Mouse (Mus musculus): Measurements from ENCODE around the gene Cadm1.

Cadm1 gene

DNA sequence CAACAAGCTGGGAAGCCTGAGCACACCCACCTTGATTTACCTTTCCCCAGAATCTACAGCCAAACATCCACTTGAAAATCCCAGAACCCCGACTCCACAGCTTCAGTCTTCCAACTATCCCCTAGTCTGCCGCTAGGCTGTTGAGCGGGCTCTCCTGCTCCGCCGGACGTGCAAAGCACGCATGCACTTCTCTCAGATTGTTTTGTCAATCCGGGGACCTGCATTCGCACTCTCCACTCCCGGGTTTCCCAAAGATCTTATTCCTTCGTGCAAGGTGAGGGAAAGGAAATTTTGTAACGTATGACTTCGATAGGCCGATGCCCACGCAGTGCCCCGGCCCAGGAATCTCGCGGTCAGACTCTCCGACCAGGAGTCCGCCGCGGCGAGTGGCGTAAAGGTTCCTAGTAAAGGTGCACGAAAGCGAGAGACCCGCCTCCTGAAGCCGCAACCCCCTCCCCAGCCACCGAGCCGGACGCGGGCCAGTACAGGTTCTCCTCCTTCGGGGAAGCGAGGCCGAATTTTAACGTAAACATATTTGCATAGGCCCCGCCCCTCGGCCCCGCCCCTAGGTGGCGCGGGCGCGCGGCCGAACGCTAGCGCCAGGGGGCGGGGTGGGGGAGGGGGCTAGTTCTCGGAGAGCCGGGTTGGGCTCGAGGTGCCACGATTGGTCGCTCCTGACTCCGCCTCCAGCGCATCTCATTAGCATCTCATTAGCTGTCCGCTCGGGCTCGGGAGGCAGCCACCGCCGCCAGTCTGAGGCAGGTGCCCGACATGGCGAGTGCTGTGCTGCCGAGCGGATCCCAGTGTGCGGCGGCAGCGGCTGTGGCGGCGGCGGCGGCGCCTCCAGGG, at the start of gene Cadm1:
TSS of gene Cadm1 (plus strand) at position 572 of the 849 bp plus-strand sequence.
- peak; percentile 97 for DNase-seq

- no peak for DNase-seq
Observed at GRCm38 (mm10) chr9:47484506-47484905, 45.5 kb upstream of the Cadm1 start.

DNA sequence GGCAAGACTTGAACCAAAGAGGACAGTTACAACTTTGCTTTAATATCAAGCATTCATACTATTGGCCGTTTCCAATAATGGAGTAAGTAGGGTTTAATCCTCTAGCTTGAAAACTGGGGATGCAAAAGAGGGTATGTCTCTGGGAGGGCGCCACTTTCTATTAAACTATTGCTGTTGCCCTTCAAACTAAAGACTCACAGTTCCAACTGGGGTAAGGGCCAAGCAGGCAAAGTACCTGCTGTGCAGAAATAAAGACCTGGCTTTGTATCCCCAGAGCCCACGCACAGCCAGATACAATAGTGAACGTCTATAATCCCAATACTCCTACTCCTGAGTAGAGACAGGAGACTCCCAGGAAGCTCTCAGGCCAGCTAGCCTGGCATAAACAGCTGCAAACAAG, 44.8 kb upstream of the Cadm1 start:
- DNase-seq: no peak

DNA sequence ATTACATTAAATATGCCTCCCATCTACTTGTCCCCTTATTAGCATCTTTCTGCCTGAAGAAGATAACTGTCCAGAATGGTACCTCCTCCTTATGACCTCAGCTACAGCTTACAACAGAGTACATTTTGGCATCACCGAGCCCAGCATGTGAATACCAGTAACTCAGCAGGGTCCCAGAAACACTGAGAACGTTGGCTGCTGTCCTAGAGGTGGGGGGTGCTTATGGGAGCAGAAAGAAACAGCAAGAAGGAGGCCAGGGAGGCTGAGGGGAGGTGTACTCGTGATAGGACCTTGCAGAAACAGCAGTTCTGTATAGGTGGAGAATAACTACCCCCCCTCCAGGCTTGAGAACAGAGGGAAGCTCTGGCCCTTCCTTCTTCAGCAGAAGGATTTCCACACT, 30.2 kb upstream of the Cadm1 start:
- DNase-seq: no peak

DNA sequence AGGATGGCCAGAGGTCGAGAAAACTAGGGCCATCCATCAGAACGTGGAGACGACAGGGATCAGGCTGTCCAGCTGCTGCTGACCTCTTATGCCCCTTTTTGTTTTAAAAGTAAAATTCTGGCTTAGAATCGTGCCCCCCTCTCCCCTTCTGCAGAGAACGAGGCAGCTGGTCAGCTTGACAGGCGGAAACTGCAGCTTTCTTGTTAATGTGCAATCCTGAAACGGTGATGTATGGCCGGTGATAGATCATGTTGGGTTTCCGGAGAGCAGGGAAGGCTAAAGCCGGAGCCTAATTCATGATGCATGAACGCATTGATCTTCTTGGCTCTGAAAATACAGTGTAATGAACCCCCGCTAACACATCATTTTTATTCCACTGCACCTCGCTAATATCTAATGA, 24.0 kb upstream of the Cadm1 start:
- DNase-seq: peak; percentile 37

GRCm38 (mm10) chr9:47506876-47507275, 23.1 kb upstream of the Cadm1 start:
- no peak for DNase-seq

- DNase-seq: no peak
Observed at GRCm38 (mm10) chr9:47508109-47508508, 21.9 kb upstream of the Cadm1 start.

DNA sequence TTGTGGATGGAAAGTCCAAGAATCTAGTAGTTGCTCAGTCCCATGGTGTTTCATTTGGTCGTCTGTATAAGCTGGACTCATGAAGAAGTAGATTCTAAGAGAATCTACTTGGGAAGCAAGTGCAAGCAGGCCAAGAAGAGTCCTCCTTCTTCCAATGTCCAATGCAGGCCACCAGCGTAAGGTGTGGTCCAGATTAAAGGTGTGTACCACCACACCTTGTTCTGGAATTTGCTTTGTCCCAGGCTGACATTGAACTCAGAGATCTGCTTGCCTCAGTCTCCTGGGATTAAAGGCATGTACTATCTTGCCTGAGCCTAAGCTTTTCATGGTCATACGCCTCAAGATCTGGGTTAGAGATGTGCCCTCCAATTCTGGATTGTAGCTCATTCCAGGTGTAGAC, 17.5 kb upstream of the Cadm1 start:
- DNase-seq: no peak

- no peak for DNase-seq
Observed at GRCm38 (mm10) chr9:47514318-47514717, 15.7 kb upstream of the Cadm1 start.

DNA sequence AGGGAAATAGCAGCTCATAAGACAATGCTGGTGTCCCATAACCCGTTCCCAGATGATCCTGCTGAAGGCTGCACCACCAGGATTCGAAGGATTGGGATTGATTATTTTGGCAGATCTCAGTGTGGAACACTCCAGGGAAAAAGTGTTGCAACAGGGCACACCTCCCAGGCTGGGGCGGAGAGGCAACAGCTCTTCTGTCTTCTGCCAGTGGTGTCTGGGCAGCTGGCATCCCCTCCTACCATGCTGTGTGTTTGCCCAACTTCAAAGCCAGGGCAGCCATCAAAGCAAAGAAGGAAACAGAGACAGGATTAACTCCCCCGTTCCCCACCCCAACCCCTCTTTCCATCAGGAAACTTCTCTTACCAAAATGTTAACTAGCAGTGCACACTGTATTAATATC, 13.7 kb upstream of the Cadm1 start:
- DNase-seq: no peak

- DNase-seq: no peak
Observed at GRCm38 (mm10) chr9:47527290-47527689, 2.7 kb upstream of the Cadm1 start.

GRCm38 (mm10) chr9:47527741-47528140, 2.2 kb upstream of the Cadm1 start:
- no peak for DNase-seq

GRCm38 (mm10) chr9:47529182-47529581, 791 bp upstream of the Cadm1 start:
- DNase-seq: no peak

GRCm38 (mm10) chr9:47530544-47530921, 560 bp downstream of the Cadm1 start:
- no peak for DNase-seq

DNA sequence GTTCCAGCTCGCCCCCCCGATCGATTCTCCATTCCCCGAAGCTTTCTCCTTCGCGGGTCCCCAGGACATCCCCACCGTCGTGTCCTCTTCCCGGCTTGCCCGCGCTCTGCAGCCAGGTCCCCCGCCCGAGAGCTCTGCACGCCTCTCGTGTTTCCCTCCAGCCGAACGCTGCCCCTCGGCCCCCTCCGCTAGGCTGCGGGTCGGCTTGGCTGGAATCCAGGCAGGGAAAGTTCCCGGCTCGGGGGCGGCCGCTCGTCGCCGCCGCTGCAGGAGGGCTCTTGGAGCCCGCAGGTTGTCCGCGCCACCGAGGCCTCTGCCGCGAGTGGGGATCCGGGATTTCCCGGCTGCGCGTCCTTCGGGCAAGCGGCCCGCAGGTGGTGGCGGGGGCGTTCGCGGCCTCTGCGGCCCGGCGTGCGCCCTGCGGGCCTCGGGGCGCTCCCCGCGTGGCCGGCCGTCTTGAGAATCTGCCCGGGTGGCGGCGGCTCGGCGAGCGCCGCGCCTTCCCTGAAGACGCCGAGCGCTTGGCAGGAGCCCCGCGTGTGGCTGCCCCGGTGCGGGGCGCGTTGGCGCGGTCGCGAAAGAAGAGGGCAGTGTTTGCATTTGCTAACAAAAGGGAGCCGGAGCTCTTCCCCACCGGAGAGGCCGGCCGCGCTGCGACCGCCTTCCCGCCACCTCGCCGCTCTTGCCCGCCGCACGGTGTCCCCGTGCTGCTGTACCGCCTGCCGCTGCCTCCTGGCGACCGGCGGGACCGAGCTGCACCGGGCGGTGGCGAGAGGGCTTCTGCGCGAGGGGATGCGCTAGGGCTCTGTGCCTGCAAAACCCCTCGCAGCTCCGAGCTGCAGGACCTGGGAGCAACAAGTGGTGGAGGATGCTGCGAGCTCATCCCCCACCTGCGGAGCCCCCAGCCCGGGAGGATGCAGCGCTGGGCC, 1.2 kb downstream of the Cadm1 start:
- DNase-seq: peak; percentile 74

- DNase-seq: peak; percentile 18
Observed at GRCm38 (mm10) chr9:47532215-47532865, 2.4 kb downstream of the Cadm1 start.

- no peak for DNase-seq
Observed at GRCm38 (mm10) chr9:47533461-47533860, 3.5 kb downstream of the Cadm1 start.

DNA sequence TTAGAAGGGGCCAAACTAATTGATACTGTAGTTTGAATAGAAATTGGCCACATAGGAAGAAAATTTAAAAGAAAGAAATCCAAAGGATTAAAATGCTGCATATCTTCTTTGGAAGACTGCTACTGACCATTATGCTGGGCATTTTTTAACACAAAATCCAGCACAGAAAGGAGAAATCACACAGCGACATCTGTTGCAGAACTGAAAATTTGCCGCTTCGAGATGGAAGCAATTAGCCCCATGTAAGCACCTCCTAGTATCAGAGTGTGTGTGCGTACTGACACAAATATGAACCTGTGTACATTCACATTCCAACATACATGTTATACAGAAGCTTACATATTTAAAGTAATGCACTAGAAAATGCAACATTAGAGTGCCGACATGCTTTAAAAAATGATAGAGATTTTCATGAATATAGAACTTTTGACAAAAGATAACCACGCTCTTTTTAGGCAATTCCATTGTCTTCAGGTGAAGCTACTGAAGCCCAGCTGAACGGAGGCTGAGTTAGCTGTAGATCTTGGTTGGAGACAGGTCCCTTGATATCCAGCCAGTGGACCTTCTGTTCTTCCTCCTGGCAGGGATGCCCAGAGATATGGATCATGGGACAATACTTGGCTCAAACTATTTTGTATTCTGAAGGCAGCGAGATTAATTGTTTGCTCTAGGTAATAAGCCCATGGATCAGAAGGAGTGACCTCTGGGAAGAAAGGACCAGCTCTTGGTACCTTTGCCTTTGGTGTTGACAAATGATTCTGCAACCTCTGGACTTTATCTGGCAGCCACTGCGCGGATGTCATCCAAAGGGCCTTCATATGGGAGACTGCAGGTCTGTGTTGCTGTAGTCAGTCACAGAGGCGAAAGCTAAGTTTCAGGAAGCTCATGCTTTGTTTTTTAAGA, 4.9 kb downstream of the Cadm1 start:
- no peak for DNase-seq

- no peak for DNase-seq
Observed at GRCm38 (mm10) chr9:47545245-47545644, 15.3 kb downstream of the Cadm1 start.

GRCm38 (mm10) chr9:47545667-47546066, 15.7 kb downstream of the Cadm1 start:
- DNase-seq: no peak

GRCm38 (mm10) chr9:47548402-47548801, 18.4 kb downstream of the Cadm1 start:
- DNase-seq: no peak

- no peak for DNase-seq
Observed at GRCm38 (mm10) chr9:47548916-47549315, 18.9 kb downstream of the Cadm1 start.
